Mouse (Mus musculus) spleen, adult 2 months (tissue): ENCODE data around the gene Nusap1.

ENCODE experiments used
- CTCF ChIP-seq: fragments of 200-500 bp; IDR thresholded peaks from 2 replicates; pipeline ENCODE4 v1.5.1; 2011; ENCODE audit warnings: mild to moderate bottlenecking, inconsistent platforms; ENCODE audit not compliant: insufficient read depth, insufficient read length, insufficient replicate concordance; ENCODE audit errors: extremely low read depth
- POLR2A ChIP-seq: fragments of 200-500 bp; IDR thresholded peaks from 2 replicates; pipeline ENCODE4 v1.6.1; 2011; ENCODE audit warnings: low read depth, low read length, inconsistent platforms

DNA sequence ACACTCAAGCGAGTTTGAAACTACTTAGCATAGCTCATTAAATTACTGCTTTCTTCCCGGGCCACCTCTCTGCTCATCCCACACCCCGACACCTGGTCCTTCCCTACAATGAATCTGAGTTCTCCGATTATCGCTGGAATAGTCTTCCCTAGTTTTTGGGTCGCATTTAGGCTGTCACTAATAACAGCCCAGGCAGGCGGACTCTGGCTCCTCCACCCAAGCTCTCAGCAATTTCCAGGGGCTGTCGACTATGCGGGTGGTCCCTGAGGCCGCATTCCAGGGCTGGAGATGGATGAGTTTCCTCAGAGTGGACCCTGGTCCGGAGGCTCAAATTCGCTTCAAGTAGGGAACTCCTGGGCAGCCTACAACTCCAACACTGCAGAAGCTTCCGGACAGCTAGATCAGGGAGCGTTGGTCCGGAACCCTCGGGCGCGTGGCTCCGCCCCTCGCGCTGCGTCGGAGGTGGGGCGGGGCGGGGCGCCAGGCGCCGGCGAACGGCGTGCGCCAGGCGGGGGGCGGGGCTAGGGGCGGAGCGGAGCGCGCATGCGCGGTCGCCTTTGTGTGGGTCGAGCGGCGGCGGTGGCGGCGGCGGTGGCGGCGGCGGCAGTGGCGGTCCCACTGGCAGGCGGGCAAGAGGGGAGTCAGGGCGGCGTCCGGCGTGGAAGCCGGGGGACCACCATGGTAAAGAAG is 56.6 kb downstream of the Nusap1 start, which contains the start of gene Rtf1:
- TF ChIP-seq CTCF (no peak), POLR2A (peak; percentile 83)
